Mouse (Mus musculus): ENCODE results near the gene Lnpk. TPM values are rescaled to one million over a fixed set of nuclear protein-coding genes. Genes with fewer than 3 reads are reported as not detected.

Lnpk gene
- polyA plus RNA-seq, 1 experiment from 2014 or later = 56.4 TPM

DNA sequence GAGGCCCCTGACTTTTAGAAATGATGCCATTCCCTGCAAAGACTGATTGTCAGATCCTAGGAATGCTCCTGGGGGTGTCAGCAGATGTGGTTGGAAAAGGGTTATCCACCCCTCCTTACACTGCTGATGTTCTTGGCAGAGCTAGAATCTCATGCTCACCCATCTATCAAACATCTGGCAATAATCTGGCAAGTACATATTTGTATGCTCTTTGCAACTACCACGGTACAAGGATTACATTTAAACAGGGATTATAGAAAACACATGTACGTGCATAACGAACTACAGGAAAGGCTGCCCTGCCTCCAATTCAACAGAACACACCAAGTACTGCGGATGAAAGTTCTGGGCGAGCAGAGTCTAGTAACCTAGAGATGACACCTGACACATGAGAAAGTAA is 70.9 kb downstream of the Lnpk start:
- Histone ChIP-seq H3K9ac (replicated peaks; ENCODE audit: low read depth, low read length) (no peak overlapping the region), H3K4me3 (ENCODE audit: low read depth, low read length) (no peak overlapping the region), H3K36me3 (ENCODE audit: control insufficient read depth, insufficient read depth, low read length) (no peaks in the 10 kb centered on the region), H3K9me3 (ENCODE audit: control insufficient read depth, low read length) (no peaks in the 10 kb centered on the region), H3K4me1 (ENCODE audit: control insufficient read depth, insufficient read depth, low read length) (no peaks in the 10 kb centered on the region), H3K4me2 (ENCODE audit: low read depth, low read length) (no peak overlapping the region), H3K27me3 (ENCODE audit: control insufficient read depth, insufficient read depth, low read length) (no peaks in the 10 kb centered on the region), H3K27ac (ENCODE audit: low read depth, low read length) (no peak overlapping the region)
- ATAC-seq (ENCODE audit: low read depth) = no peak
- 90% methylated on average over 5 of the region's 5 CpGs for WGBS

DNA sequence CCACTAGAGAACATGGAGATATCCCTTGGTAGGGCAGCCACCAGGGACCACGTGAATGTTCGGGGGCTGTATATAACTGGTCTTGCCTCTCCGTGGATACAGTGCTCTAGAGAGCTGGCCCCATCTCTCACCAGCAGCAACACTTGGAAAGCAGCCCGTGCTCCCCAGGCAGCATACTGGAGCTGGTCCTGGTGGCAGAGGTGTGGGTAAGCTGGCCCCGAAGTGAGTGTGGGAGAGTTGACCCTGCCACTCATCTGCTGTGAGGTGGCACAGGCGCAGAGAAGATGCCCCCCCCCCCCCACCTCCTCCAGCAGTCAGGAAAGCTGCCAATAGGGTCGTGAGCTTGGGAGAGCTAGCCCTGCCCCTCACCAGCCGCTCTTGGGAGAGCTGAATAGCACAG is 72.8 kb downstream of the Lnpk start:
- Histone ChIP-seq H3K9ac (replicated peaks; ENCODE audit: low read depth, low read length) (no peak overlapping the region), H3K27ac (ENCODE audit: low read depth, low read length) (no peak overlapping the region), H3K9me3 (ENCODE audit: control insufficient read depth, low read length) (no peaks in the 10 kb centered on the region), H3K27me3 (ENCODE audit: control insufficient read depth, insufficient read depth, low read length) (no peaks in the 10 kb centered on the region), H3K4me2 (ENCODE audit: low read depth, low read length) (no peak overlapping the region), H3K36me3 (ENCODE audit: control insufficient read depth, insufficient read depth, low read length) (no peaks in the 10 kb centered on the region), H3K4me3 (ENCODE audit: low read depth, low read length) (no peak overlapping the region), H3K4me1 (ENCODE audit: control insufficient read depth, insufficient read depth, low read length) (no peaks in the 10 kb centered on the region)
- no peak for ATAC-seq (ENCODE audit: low read depth)
- WGBS = 43% methylated on average over 8 of the region's 8 CpGs

- H3K27me3 ChIP-seq (ENCODE audit: control insufficient read depth, insufficient read depth, low read length) = no peaks in the 10 kb centered on the region
- WGBS = 97% methylated on average over 2 of the region's 2 CpGs
Observed at GRCm38 (mm10) chr2:74500307-74500706, 78.9 kb downstream of the Lnpk start.

DNA sequence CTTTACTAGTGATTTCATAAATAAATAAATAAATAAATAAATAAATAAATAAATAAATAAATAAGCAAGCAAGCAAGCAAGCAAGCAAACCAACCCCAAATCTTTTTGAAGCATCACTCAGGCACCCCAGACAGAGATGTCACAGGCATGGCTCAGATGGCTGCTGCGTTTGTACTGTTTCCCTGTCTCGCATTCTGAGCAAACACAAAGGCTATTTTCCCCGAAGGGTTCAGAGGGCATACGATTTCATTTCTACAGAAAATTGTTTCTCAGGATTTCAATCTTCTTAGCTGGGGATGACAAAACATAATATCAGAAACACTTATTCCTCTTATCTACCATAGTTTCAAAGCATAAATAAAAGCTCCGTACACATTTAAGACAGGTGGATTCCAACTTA is 81.4 kb downstream of the Lnpk start:
- Histone ChIP-seq H3K27ac (ENCODE audit: low read depth, low read length) (no peak overlapping the region), H3K4me1 (ENCODE audit: control insufficient read depth, insufficient read depth, low read length) (no peaks in the 10 kb centered on the region), H3K9me3 (ENCODE audit: control insufficient read depth, low read length) (no peaks in the 10 kb centered on the region), H3K4me3 (ENCODE audit: low read depth, low read length) (no peak overlapping the region), H3K27me3 (ENCODE audit: control insufficient read depth, insufficient read depth, low read length) (no peaks in the 10 kb centered on the region), H3K4me2 (ENCODE audit: low read depth, low read length) (no peak overlapping the region), H3K9ac (replicated peaks; ENCODE audit: low read depth, low read length) (no peak overlapping the region), H3K36me3 (ENCODE audit: control insufficient read depth, insufficient read depth, low read length) (no peaks in the 10 kb centered on the region)
- ATAC-seq (ENCODE audit: low read depth) = no peak
- WGBS = 58% methylated on average over 5 of the region's 5 CpGs

More at GRCm38 (mm10) chr2:74500307-74500706, 78.9 kb downstream of the Lnpk start:
- Histone ChIP-seq H3K9me3 (ENCODE audit: control insufficient read depth, low read length) (no peaks in the 10 kb centered on the region), H3K9ac (replicated peaks; ENCODE audit: low read depth, low read length) (no peak overlapping the region), H3K4me3 (ENCODE audit: low read depth, low read length) (no peak overlapping the region), H3K4me1 (ENCODE audit: control insufficient read depth, insufficient read depth, low read length) (no peaks in the 10 kb centered on the region), H3K4me2 (ENCODE audit: low read depth, low read length) (no peak overlapping the region), H3K36me3 (ENCODE audit: control insufficient read depth, insufficient read depth, low read length) (no peaks in the 10 kb centered on the region), H3K27ac (ENCODE audit: low read depth, low read length) (no peak overlapping the region)
- ATAC-seq (ENCODE audit: low read depth) = no peak

- no peak overlapping the region for H3K4me2 ChIP-seq (ENCODE audit: low read depth, low read length)
- H3K4me1 ChIP-seq (ENCODE audit: control insufficient read depth, insufficient read depth, low read length) = peaks cover 4% of the 10 kb centered on the region; the same call in 1 of the 2 replicates
- no peaks in the 10 kb centered on the region for H3K27me3 ChIP-seq (ENCODE audit: control insufficient read depth, insufficient read depth, low read length)
- H3K36me3 ChIP-seq (ENCODE audit: control insufficient read depth, insufficient read depth, low read length) = no peaks in the 10 kb centered on the region
- no peak overlapping the region for H3K27ac ChIP-seq (ENCODE audit: low read depth, low read length)
- H3K9me3 ChIP-seq (ENCODE audit: control insufficient read depth, low read length) = no peaks in the 10 kb centered on the region
- WGBS = 73% methylated on average over 13 of the region's 13 CpGs
- H3K9ac ChIP-seq (replicated peaks; ENCODE audit: low read depth, low read length) = no peak overlapping the region
- H3K4me3 ChIP-seq (ENCODE audit: low read depth, low read length) = no peak overlapping the region
- ATAC-seq (ENCODE audit: low read depth) = no peak
Observed at GRCm38 (mm10) chr2:74491426-74491825, 87.8 kb downstream of the Lnpk start.

DNA sequence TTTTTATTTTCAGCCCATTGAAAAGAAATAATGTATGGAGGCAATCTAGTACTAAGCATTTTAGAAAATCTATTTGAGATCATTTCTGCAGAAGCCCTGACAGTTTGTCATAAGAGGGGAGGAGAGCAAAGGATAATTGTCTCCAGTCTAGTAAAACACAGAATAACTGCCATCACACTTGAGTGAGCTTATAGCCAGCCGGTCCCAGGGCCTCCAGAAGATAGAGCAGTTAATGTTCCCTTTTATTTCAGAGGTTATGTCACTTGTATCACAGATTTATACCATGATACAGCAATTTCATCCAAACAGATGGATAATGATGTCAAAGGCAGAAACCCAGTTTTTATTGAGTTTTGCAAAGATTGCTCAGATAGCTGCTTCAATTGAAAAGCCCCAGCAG is 89.0 kb downstream of the Lnpk start:
- 45% methylated on average over 1 of the region's 1 CpGs for WGBS
- peak; percentile 54 for ATAC-seq (ENCODE audit: low read depth)
- Histone ChIP-seq H3K27ac (ENCODE audit: low read depth, low read length) (no peak overlapping the region), H3K9me3 (ENCODE audit: control insufficient read depth, low read length) (no peaks in the 10 kb centered on the region), H3K9ac (replicated peaks; ENCODE audit: low read depth, low read length) (no peak overlapping the region), H3K36me3 (ENCODE audit: control insufficient read depth, insufficient read depth, low read length) (no peaks in the 10 kb centered on the region), H3K27me3 (ENCODE audit: control insufficient read depth, insufficient read depth, low read length) (no peaks in the 10 kb centered on the region), H3K4me2 (ENCODE audit: low read depth, low read length) (no peak overlapping the region), H3K4me3 (ENCODE audit: low read depth, low read length) (no peak overlapping the region), H3K4me1 (ENCODE audit: control insufficient read depth, insufficient read depth, low read length) (peaks cover 4% of the 10 kb centered on the region; the same call in 1 of the 2 replicates)

GRCm38 (mm10) chr2:74488443-74488842 is 90.8 kb downstream of the Lnpk start:
- Histone ChIP-seq H3K27me3 (ENCODE audit: control insufficient read depth, insufficient read depth, low read length) (no peaks in the 10 kb centered on the region), H3K4me3 (ENCODE audit: low read depth, low read length) (no peak overlapping the region), H3K27ac (ENCODE audit: low read depth, low read length) (no peak overlapping the region), H3K9ac (replicated peaks; ENCODE audit: low read depth, low read length) (no peak overlapping the region), H3K4me2 (ENCODE audit: low read depth, low read length) (no peak overlapping the region), H3K36me3 (ENCODE audit: control insufficient read depth, insufficient read depth, low read length) (no peaks in the 10 kb centered on the region), H3K4me1 (ENCODE audit: control insufficient read depth, insufficient read depth, low read length) (peaks cover 4% of the 10 kb centered on the region; the same call in 1 of the 2 replicates), H3K9me3 (ENCODE audit: control insufficient read depth, low read length) (no peaks in the 10 kb centered on the region)
- 24% methylated on average over 7 of the region's 7 CpGs for WGBS
- ATAC-seq (ENCODE audit: low read depth) = no peak

DNA sequence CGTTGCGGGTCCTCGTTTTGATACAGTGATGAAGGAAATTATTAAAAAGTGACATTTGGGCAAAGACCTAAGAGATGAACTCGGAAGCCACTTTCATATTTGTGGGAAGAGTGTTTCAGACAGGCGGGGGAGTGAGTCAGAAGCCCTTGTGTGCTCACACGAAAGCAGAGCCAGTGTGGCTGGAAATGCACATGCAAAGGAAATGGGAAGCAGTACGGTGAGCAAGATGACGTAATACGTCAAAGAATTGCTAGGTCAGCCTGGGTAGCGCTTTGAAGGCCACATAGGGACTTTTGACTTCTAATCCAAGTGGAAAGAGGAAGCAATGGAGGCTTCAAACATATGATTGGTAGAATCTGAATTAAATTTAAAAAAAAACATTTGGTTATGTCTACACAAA is 96.6 kb downstream of the Lnpk start:
- H3K9me3 ChIP-seq (ENCODE audit: control insufficient read depth, low read length) = no peaks in the 10 kb centered on the region
- H3K4me2 ChIP-seq (ENCODE audit: low read depth, low read length) = no peak overlapping the region
- H3K36me3 ChIP-seq (ENCODE audit: control insufficient read depth, insufficient read depth, low read length) = no peaks in the 10 kb centered on the region
- no peaks in the 10 kb centered on the region for H3K4me1 ChIP-seq (ENCODE audit: control insufficient read depth, insufficient read depth, low read length)
- no peak overlapping the region for H3K4me3 ChIP-seq (ENCODE audit: low read depth, low read length)
- no peak overlapping the region for H3K27ac ChIP-seq (ENCODE audit: low read depth, low read length)
- ATAC-seq (ENCODE audit: low read depth) = no peak
- H3K9ac ChIP-seq (replicated peaks; ENCODE audit: low read depth, low read length) = no peak overlapping the region
- WGBS = 92% methylated on average over 10 of the region's 10 CpGs
- H3K27me3 ChIP-seq (ENCODE audit: control insufficient read depth, insufficient read depth, low read length) = no peaks in the 10 kb centered on the region

- no peak for ATAC-seq (ENCODE audit: low read depth)
- Histone ChIP-seq H3K9me3 (ENCODE audit: control insufficient read depth, low read length) (no peaks in the 10 kb centered on the region), H3K9ac (replicated peaks; ENCODE audit: low read depth, low read length) (no peak overlapping the region), H3K27ac (ENCODE audit: low read depth, low read length) (no peak overlapping the region), H3K4me3 (ENCODE audit: low read depth, low read length) (no peak overlapping the region), H3K4me1 (ENCODE audit: control insufficient read depth, insufficient read depth, low read length) (no peaks in the 10 kb centered on the region), H3K4me2 (ENCODE audit: low read depth, low read length) (no peak overlapping the region), H3K36me3 (ENCODE audit: control insufficient read depth, insufficient read depth, low read length) (no peaks in the 10 kb centered on the region), H3K27me3 (ENCODE audit: control insufficient read depth, insufficient read depth, low read length) (no peaks in the 10 kb centered on the region)
- WGBS = 89% methylated on average over 10 of the region's 10 CpGs
Observed at GRCm38 (mm10) chr2:74482086-74482485, 97.1 kb downstream of the Lnpk start.

Measured in neural tube, embryonic 14.5 days (tissue).